Mouse (Mus musculus) hindbrain, embryonic 12.5 days (tissue): ENCODE measurements around the gene Hlcs. TPM values are rescaled to one million over a fixed set of nuclear protein-coding genes. Genes with fewer than 3 reads are reported as not detected.

Experiments used
- ATAC-seq: fragments of 200-750 bp; cut with Nextera tagmentation; 2 replicates; pipeline ENCODE4 v1.8.0; 2017; ENCODE audit warnings: moderate TSS enrichment; ENCODE audit not compliant: low FRiP score
- H3K27ac ChIP-seq: fragments of 300-500 bp; sonication (generic); 2 replicates; pipeline ENCODE4 v1.5.1; 2016; ENCODE audit warnings: mild to moderate bottlenecking
- H3K27me3 ChIP-seq: fragments of 300-500 bp; sonication (generic); 2 replicates; pipeline ENCODE4 v1.6.1; 2016; ENCODE audit warnings: mild to moderate bottlenecking
- H3K36me3 ChIP-seq: fragments of 300-500 bp; sonication (generic); 2 replicates; pipeline ENCODE4 v1.6.1; 2016; ENCODE audit warnings: mild to moderate bottlenecking
- H3K4me1 ChIP-seq: fragments of 300-500 bp; sonication (generic); 2 replicates; pipeline ENCODE4 v1.6.1; 2016
- H3K4me2 ChIP-seq: fragments of 300-500 bp; sonication (generic); replicated peaks from 2 replicates; pipeline ENCODE4 v1.6.1; 2016; ENCODE audit warnings: mild to moderate bottlenecking
- H3K4me3 ChIP-seq: fragments of 300-500 bp; sonication (generic); 2 replicates; pipeline ENCODE4 v1.5.1; 2016; ENCODE audit warnings: mild to moderate bottlenecking
- H3K9ac ChIP-seq: fragments of 300-500 bp; sonication (generic); 2 replicates; pipeline ENCODE4 v1.6.1; 2016; ENCODE audit warnings: mild to moderate bottlenecking, moderate library complexity
- H3K9me3 ChIP-seq: fragments of 300-500 bp; sonication (generic); replicated peaks from 2 replicates; pipeline ENCODE4 v1.6.1; 2016; ENCODE audit warnings: mild to moderate bottlenecking
- WGBS: fragments of 180-500 bp; shearing (Covaris S2); methylation state at CpG from one replicate; pipeline ENCODE4 v1.1.7; 2016; 5-methylcytosine and 5-hydroxymethylcytosine counted together
- polyA plus RNA-seq: library from polyadenylated mRNA; unstranded; fragments of >200 nt; fragmentation: Nextera tagmentation; extraction: Ambion mirVana; gene quantifications from 2 replicates; pipeline ENCODE4 v1.2.1, GENCODE M21; 2016

Gene Hlcs
- polyA plus RNA-seq, 1 experiment from 2014 or later, result 10.0 TPM

GRCm38 (mm10) chr16:94230909-94231575 is 82.3 kb downstream of the Hlcs start:
- 73% methylated on average over 12 of the region's 12 CpGs for WGBS

GRCm38 (mm10) chr16:94230499-94230898 is 82.9 kb downstream of the Hlcs start:
- Histone ChIP-seq H3K27ac (no peak overlapping the region), H3K4me1 (peaks cover 20% of the 10 kb centered on the region), H3K27me3 (peaks cover 86% of the 10 kb centered on the region), H3K9ac (no peak overlapping the region), H3K4me3 (no peak overlapping the region), H3K9me3 (no peaks in the 10 kb centered on the region), H3K36me3 (peaks cover 4% of the 10 kb centered on the region; the same call in 1 of the 2 replicates), H3K4me2 (no peak overlapping the region)
- ATAC-seq, result no peak
- 72% methylated on average over 4 of the region's 4 CpGs for WGBS

More at GRCm38 (mm10) chr16:94230909-94231575, 82.3 kb downstream of the Hlcs start:
- Histone ChIP-seq H3K4me1 (peaks cover 20% of the 10 kb centered on the region), H3K4me3 (no peak overlapping the region), H3K27ac (no peak overlapping the region), H3K9ac (no peak overlapping the region), H3K9me3 (no peaks in the 10 kb centered on the region), H3K4me2 (no peak overlapping the region), H3K36me3 (peaks cover 4% of the 10 kb centered on the region; the same call in 1 of the 2 replicates), H3K27me3 (peaks cover 84% of the 10 kb centered on the region)
- ATAC-seq, result no peak

- 90% methylated on average over 7 of the region's 7 CpGs for WGBS
- Histone ChIP-seq H3K4me1 (peaks cover 20% of the 10 kb centered on the region), H3K4me2 (no peak overlapping the region), H3K9me3 (no peaks in the 10 kb centered on the region), H3K9ac (no peak overlapping the region), H3K36me3 (peaks cover 4% of the 10 kb centered on the region; the same call in 1 of the 2 replicates), H3K27ac (no peak overlapping the region), H3K27me3 (peaks cover 88% of the 10 kb centered on the region), H3K4me3 (no peak overlapping the region)
- no peak for ATAC-seq
Measured at GRCm38 (mm10) chr16:94229890-94230289, 83.5 kb downstream of the Hlcs start.

- Histone ChIP-seq H3K27me3 (peaks cover 89% of the 10 kb centered on the region), H3K4me2 (no peak overlapping the region), H3K27ac (no peak overlapping the region), H3K9ac (no peak overlapping the region), H3K4me3 (no peak overlapping the region), H3K4me1 (peaks cover 20% of the 10 kb centered on the region), H3K36me3 (peaks cover 4% of the 10 kb centered on the region; the same call in 1 of the 2 replicates), H3K9me3 (no peaks in the 10 kb centered on the region)
- WGBS, result 78% methylated on average over 18 of the region's 18 CpGs
- ATAC-seq, result no peak
Measured at GRCm38 (mm10) chr16:94228858-94229555, 84.4 kb downstream of the Hlcs start.

GRCm38 (mm10) chr16:94227328-94228018 is 85.9 kb downstream of the Hlcs start:
- Histone ChIP-seq H3K9ac (no peak overlapping the region), H3K4me2 (0 out of 2 replicates have a peak overlapping the region, but pooled peaks have one; percentile 1), H3K36me3 (peaks cover 4% of the 10 kb centered on the region; the same call in 1 of the 2 replicates), H3K27ac (no peak overlapping the region), H3K27me3 (peaks cover 91% of the 10 kb centered on the region), H3K4me3 (no peak overlapping the region), H3K4me1 (peaks cover 20% of the 10 kb centered on the region), H3K9me3 (no peaks in the 10 kb centered on the region)
- ATAC-seq, result peak; percentile 92
- WGBS, result 10% methylated on average over 18 of the region's 18 CpGs

GRCm38 (mm10) chr16:94223363-94223720 is 90.0 kb downstream of the Hlcs start:
- H3K27ac ChIP-seq, result no peak overlapping the region
- no peaks in the 10 kb centered on the region for H3K36me3 ChIP-seq
- no peaks in the 10 kb centered on the region for H3K9me3 ChIP-seq
- ATAC-seq, result no peak
- H3K27me3 ChIP-seq, result peaks cover 83% of the 10 kb centered on the region
- no peak overlapping the region for H3K4me3 ChIP-seq
- peaks cover 19% of the 10 kb centered on the region for H3K4me1 ChIP-seq
- H3K4me2 ChIP-seq, result no peak overlapping the region
- 87% methylated on average over 8 of the region's 8 CpGs for WGBS
- H3K9ac ChIP-seq, result no peak overlapping the region

GRCm38 (mm10) chr16:94222646-94223362 is 90.6 kb downstream of the Hlcs start:
- Histone ChIP-seq H3K27ac (no peak overlapping the region), H3K4me3 (no peak overlapping the region), H3K4me1 (peaks cover 14% of the 10 kb centered on the region), H3K4me2 (no peak overlapping the region), H3K9ac (no peak overlapping the region), H3K27me3 (peaks cover 79% of the 10 kb centered on the region), H3K36me3 (no peaks in the 10 kb centered on the region), H3K9me3 (no peaks in the 10 kb centered on the region)
- ATAC-seq, result no peak
- WGBS, result 75% methylated on average over 11 of the region's 11 CpGs

GRCm38 (mm10) chr16:94210689-94211357 is 102.5 kb downstream of the Hlcs start:
- no peak for ATAC-seq
- Histone ChIP-seq H3K36me3 (no peaks in the 10 kb centered on the region), H3K27me3 (peaks cover 5% of the 10 kb centered on the region; the same call in 1 of the 2 replicates), H3K4me1 (peaks cover 4% of the 10 kb centered on the region; the same call in 1 of the 2 replicates), H3K4me3 (no peak overlapping the region), H3K4me2 (no peak overlapping the region), H3K9me3 (peaks cover 4% of the 10 kb centered on the region; the same call in 1 of the 2 replicates), H3K27ac (no peak overlapping the region), H3K9ac (no peak overlapping the region)
- 78% methylated on average over 15 of the region's 15 CpGs for WGBS

GRCm38 (mm10) chr16:94209626-94210025 is 103.7 kb downstream of the Hlcs start:
- no peak overlapping the region for H3K4me3 ChIP-seq
- H3K9me3 ChIP-seq, result peaks cover 4% of the 10 kb centered on the region; the same call in 1 of the 2 replicates
- no peak overlapping the region for H3K4me2 ChIP-seq
- no peaks in the 10 kb centered on the region for H3K36me3 ChIP-seq
- H3K27ac ChIP-seq, result no peak overlapping the region
- peaks cover 8% of the 10 kb centered on the region; the same call in 1 of the 2 replicates for H3K4me1 ChIP-seq
- peaks cover 5% of the 10 kb centered on the region; the same call in 1 of the 2 replicates for H3K27me3 ChIP-seq
- no peak for ATAC-seq
- 74% methylated on average over 3 of the region's 3 CpGs for WGBS
- no peak overlapping the region for H3K9ac ChIP-seq

- no peak for ATAC-seq
- WGBS, result 84% methylated on average over 10 of the region's 10 CpGs
Measured at GRCm38 (mm10) chr16:94208826-94209225, 104.5 kb downstream of the Hlcs start.

GRCm38 (mm10) chr16:94208152-94208551 is 105.2 kb downstream of the Hlcs start:
- H3K4me2 ChIP-seq, result no peak overlapping the region
- ATAC-seq, result no peak
- 88% methylated on average over 6 of the region's 6 CpGs for WGBS
- H3K4me1 ChIP-seq, result peaks cover 8% of the 10 kb centered on the region; the same call in 1 of the 2 replicates
- H3K9me3 ChIP-seq, result peaks cover 4% of the 10 kb centered on the region; the same call in 1 of the 2 replicates
- H3K27ac ChIP-seq, result no peak overlapping the region
- no peak overlapping the region for H3K9ac ChIP-seq
- peaks cover 5% of the 10 kb centered on the region; the same call in 1 of the 2 replicates for H3K27me3 ChIP-seq
- no peaks in the 10 kb centered on the region for H3K36me3 ChIP-seq
- H3K4me3 ChIP-seq, result no peak overlapping the region

More at GRCm38 (mm10) chr16:94208826-94209225, 104.5 kb downstream of the Hlcs start:
- Histone ChIP-seq H3K27me3 (peaks cover 5% of the 10 kb centered on the region; the same call in 1 of the 2 replicates), H3K27ac (no peak overlapping the region), H3K4me1 (peaks cover 8% of the 10 kb centered on the region; the same call in 1 of the 2 replicates), H3K36me3 (no peaks in the 10 kb centered on the region), H3K4me3 (no peak overlapping the region), H3K9me3 (peaks cover 4% of the 10 kb centered on the region; the same call in 1 of the 2 replicates), H3K4me2 (no peak overlapping the region), H3K9ac (no peak overlapping the region)
